Mouse (Mus musculus): Measurements from ENCODE around the gene Slc25a41. TPM values are rescaled to one million over a fixed set of nuclear protein-coding genes. Genes with fewer than 3 reads are reported as not detected.

Gene Slc25a41
- polyA plus RNA-seq, 1 experiment: 0.13 TPM

DNA sequence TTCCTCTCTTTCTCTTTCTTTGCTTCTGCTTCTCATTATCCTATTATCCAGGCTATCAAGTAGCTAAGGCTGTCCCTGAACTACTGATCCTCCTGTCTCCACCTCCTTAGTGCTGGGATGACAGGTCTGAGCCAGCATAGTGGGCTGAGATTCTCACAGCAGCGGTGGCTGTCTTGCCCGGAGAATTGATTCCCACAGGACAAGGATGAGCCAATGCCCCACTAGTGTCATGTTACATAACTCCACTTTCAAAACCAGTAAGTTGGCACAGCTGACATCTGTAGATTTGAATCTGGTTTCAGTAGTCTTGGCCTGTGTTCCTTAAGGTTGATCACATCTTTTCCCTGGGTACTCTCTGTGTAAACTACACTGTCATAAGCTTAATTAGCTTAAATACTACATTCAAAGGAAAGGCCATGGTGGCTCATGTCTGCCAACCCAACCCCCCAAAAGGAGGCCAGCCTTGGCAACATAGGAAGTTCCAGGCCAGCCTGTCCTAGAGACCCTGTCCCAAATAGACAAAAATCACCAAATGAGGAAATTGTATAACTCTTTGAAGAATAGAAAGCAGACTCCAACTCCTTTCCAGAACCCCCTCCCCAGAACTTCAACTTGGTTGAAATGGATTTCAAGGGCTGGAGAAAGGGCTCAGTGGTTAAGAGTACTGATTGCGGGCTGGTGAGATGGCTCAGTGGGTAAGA is 55.2 kb downstream of the Slc25a41 start:
- no peak for DNase-seq
- TF ChIP-seq CTCF (conservative IDR thresholded peaks at IDR 0.05; ENCODE audit: insufficient read depth, insufficient read length, low read depth, low read length) (no peak), POLR2A (IDR thresholded peaks at IDR 0.05; ENCODE audit: low read depth, low read length) (no peak)
- WGBS: 93% methylated on average over 3 of the region's 3 CpGs
- H3K4me1 ChIP-seq (ENCODE audit: control insufficient read depth, insufficient read depth, low read length): peaks cover 4% of the 10 kb centered on the region; the same call in 1 of the 2 replicates
- H3K27ac ChIP-seq (ENCODE audit: insufficient read depth, low read depth, low read length): no peak overlapping the region
- H3K4me3 ChIP-seq (ENCODE audit: insufficient read depth, low read depth, low read length): no peak overlapping the region
- H3K36me3 ChIP-seq (ENCODE audit: control insufficient read depth, insufficient read depth, low read length): no peaks in the 10 kb centered on the region
- no peaks in the 10 kb centered on the region for H3K27me3 ChIP-seq (replicated peaks; ENCODE audit: control insufficient read depth, insufficient read depth, low read length)

DNA sequence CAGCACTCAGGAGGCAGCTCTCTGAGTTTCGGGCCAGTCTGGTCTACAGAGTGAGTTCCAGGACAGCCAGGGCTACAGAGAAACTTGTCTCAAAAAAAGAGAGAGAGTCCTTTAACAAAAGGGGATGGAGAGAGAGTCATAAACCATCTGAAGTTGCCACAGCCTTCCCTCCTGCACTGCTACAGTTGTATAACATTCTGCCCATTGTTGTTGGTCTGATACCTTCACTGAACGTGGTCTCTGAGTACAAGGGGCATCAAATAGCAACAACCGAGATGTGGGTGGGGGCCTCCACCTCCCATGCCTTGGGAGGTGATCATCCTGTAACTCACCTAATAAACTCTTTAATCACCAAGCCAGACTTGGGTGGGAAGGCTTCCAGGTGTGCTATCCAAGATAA is 55.8 kb downstream of the Slc25a41 start:
- WGBS: 68% methylated on average over 3 of the region's 3 CpGs
- no peak overlapping the region for H3K27ac ChIP-seq (ENCODE audit: insufficient read depth, low read depth, low read length)
- DNase-seq: no peak
- H3K36me3 ChIP-seq (ENCODE audit: control insufficient read depth, insufficient read depth, low read length): no peaks in the 10 kb centered on the region
- no peaks in the 10 kb centered on the region for H3K27me3 ChIP-seq (replicated peaks; ENCODE audit: control insufficient read depth, insufficient read depth, low read length)
- no peak overlapping the region for H3K4me3 ChIP-seq (ENCODE audit: insufficient read depth, low read depth, low read length)
- no peak for TF ChIP-seq POLR2A (IDR thresholded peaks at IDR 0.05; ENCODE audit: low read depth, low read length)
- no peak for TF ChIP-seq CTCF (conservative IDR thresholded peaks at IDR 0.05; ENCODE audit: insufficient read depth, insufficient read length, low read depth, low read length)
- no peaks in the 10 kb centered on the region for H3K4me1 ChIP-seq (ENCODE audit: control insufficient read depth, insufficient read depth, low read length)

DNA sequence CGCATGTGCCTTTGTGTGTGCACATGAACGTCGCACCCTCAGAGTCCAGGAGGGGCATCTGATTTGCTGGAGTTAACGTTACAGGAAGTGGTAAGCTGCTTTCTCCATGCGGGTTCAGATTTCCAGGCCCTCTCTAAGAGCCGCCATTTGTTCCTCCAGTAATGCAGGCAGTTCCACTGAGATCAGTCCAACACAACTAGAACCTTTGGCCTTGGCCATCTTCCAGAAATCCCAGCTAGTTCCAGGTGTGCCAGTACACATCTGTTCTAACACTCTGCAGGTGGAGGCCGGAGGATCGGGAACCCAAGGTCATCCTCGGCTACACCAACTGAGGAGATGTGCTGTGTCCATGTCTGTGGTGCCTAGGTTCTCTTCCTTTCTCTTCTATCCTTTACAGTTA is 56.6 kb downstream of the Slc25a41 start:
- peak; percentile 23 for DNase-seq
- Histone ChIP-seq H3K4me1 (ENCODE audit: control insufficient read depth, insufficient read depth, low read length) (no peaks in the 10 kb centered on the region), H3K27ac (ENCODE audit: insufficient read depth, low read depth, low read length) (no peak overlapping the region), H3K27me3 (replicated peaks; ENCODE audit: control insufficient read depth, insufficient read depth, low read length) (no peaks in the 10 kb centered on the region), H3K36me3 (ENCODE audit: control insufficient read depth, insufficient read depth, low read length) (no peaks in the 10 kb centered on the region), H3K4me3 (ENCODE audit: insufficient read depth, low read depth, low read length) (no peak overlapping the region)
- 73% methylated on average over 9 of the region's 9 CpGs for WGBS
- TF ChIP-seq POLR2A (IDR thresholded peaks at IDR 0.05; ENCODE audit: low read depth, low read length) (no peak), CTCF (conservative IDR thresholded peaks at IDR 0.05; ENCODE audit: insufficient read depth, insufficient read length, low read depth, low read length) (no peak)

Other genes with a start within 250 kb of the Slc25a41 start
- gene Rfx2, start 210.6 kb downstream of the Slc25a41 start, polyA plus RNA-seq (2012; rRNA removed): 4.8 and 6.2 TPM in 2 replicates
- 0.05 TPM in 2 replicates for gene Acsbg2, start 167.2 kb downstream of the Slc25a41 start, polyA plus RNA-seq (2012; rRNA removed)
- gene 1700061G19Rik, start 166.2 kb downstream of the Slc25a41 start, polyA plus RNA-seq (2012; rRNA removed): 0.03 and 0.07 TPM in 2 replicates
- gene Mllt1, start 106.2 kb downstream of the Slc25a41 start, polyA plus RNA-seq (2012; rRNA removed): 30.1 and 37.9 TPM in 2 replicates
- gene Acer1, start 59.5 kb downstream of the Slc25a41 start, polyA plus RNA-seq (2012; rRNA removed): not detected in 2 replicates
- 245 and 276 TPM in 2 replicates for gene Clpp, start 51.3 kb downstream of the Slc25a41 start, polyA plus RNA-seq (2012; rRNA removed)
- gene Alkbh7, start 44.3 kb downstream of the Slc25a41 start, polyA plus RNA-seq (2012; rRNA removed): 54.4 and 59.2 TPM in 2 replicates
- not detected in 2 replicates for gene Pspn, start 41.6 kb downstream of the Slc25a41 start, polyA plus RNA-seq (2012; rRNA removed)
- gene Gtf2f1, start 30.4 kb downstream of the Slc25a41 start, polyA plus RNA-seq (2012; rRNA removed): 22.0 and 25.1 TPM in 2 replicates
- 0.11 and 0.15 TPM in 2 replicates for gene Gm17949, start 30.2 kb downstream of the Slc25a41 start, polyA plus RNA-seq (2012; rRNA removed)
- 49.7 and 51.1 TPM in 2 replicates for gene Khsrp, start 10.1 kb downstream of the Slc25a41 start, polyA plus RNA-seq (2012; rRNA removed)
- gene Crb3, start 17.5 kb upstream of the Slc25a41 start, polyA plus RNA-seq (2012; rRNA removed): 110 and 124 TPM in 2 replicates
- gene Slc25a23, start 18.2 kb upstream of the Slc25a41 start, polyA plus RNA-seq (2012; rRNA removed): 121 and 124 TPM in 2 replicates
- 2.0 and 4.9 TPM in 2 replicates for gene Dennd1c, start 36.9 kb upstream of the Slc25a41 start, polyA plus RNA-seq (2012; rRNA removed)
- gene Tubb4a, start 46.1 kb upstream of the Slc25a41 start, polyA plus RNA-seq (2012; rRNA removed): 2.1 and 2.9 TPM in 2 replicates
- gene Tnfsf9, start 63.7 kb upstream of the Slc25a41 start, polyA plus RNA-seq (2012; rRNA removed): 1.6 and 2.5 TPM in 2 replicates
- gene Cd70, start 108.1 kb upstream of the Slc25a41 start, polyA plus RNA-seq (2012; rRNA removed): 0.13 TPM in 1 of 2 replicates, not detected in the other
- gene Tnfsf14, start 152.5 kb upstream of the Slc25a41 start, polyA plus RNA-seq (2012; rRNA removed): 0.35 and 0.44 TPM in 2 replicates
- gene C3, start 186.5 kb upstream of the Slc25a41 start, polyA plus RNA-seq (2012; rRNA removed): 51.5 and 69.4 TPM in 2 replicates
- 36.7 and 39.6 TPM in 2 replicates for gene Gpr108, start 206.8 kb upstream of the Slc25a41 start, polyA plus RNA-seq (2012; rRNA removed)
- gene Trip10, start 207.8 kb upstream of the Slc25a41 start, polyA plus RNA-seq (2012; rRNA removed): 30.4 and 35.6 TPM in 2 replicates
- gene Vav1, start 237.4 kb upstream of the Slc25a41 start, polyA plus RNA-seq (2012; rRNA removed): 1.1 and 3.4 TPM in 2 replicates

Data from kidney, adult 2 months (tissue).